Mouse (Mus musculus) heart, adult 2 months (tissue): ENCODE results near the gene Iqcg.

ENCODE experiments used
- CTCF ChIP-seq: fragments of 200-600 bp; IDR thresholded peaks from 2 replicates; pipeline ENCODE4 v1.8.1; 2022; ENCODE audit warnings: antibody characterized with exemption, mild to moderate bottlenecking, moderate library complexity
- EP300 ChIP-seq: fragments of 200-500 bp; IDR thresholded peaks from 2 replicates; pipeline ENCODE4 v1.6.1; 2011; ENCODE audit warnings: low read depth, low read length, control low read depth; ENCODE audit not compliant: insufficient read depth
- POLR2A ChIP-seq: fragments of 200-500 bp; IDR thresholded peaks from 2 replicates; pipeline ENCODE4 v1.6.1; 2011; ENCODE audit warnings: mild to moderate bottlenecking, low read depth, low read length, control low read depth; ENCODE audit not compliant: insufficient read depth

DNA sequence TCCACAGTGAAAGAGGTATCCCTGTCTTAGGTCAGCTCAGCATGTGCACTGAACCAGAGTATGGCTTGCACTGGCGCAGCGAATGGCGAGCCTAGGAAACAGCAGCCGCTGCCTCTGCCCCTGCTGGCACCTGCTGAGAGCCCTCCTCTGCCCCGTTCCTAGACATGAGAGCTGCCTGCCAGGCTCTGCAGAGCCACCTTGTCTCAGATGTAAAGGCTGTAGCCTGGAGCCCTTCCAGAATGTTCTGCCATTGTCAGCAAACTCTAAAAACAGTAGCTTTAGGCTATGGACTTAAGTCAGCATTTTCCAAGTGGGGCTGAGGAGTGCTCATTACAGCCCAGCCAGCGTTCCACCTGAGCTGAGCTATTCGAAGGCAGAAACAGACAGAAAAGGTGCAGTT lies 48.6 kb downstream of the Iqcg start:
- TF ChIP-seq CTCF (no peak), POLR2A (no peak), EP300 (no peak)
